Mouse (Mus musculus) myocyte (in vitro differentiated cells): Measurements from ENCODE around the gene Hcrtr1. TPM values are rescaled to one million over a fixed set of nuclear protein-coding genes. Genes with fewer than 3 reads are reported as not detected.

Experiments
- H3K27me3 ChIP-seq: one replicate; pipeline ENCODE4 v1.6.1; 2011; ENCODE audit not compliant: control insufficient read depth, insufficient read depth, insufficient read length
- H3K36me3 ChIP-seq: one replicate; pipeline ENCODE4 v1.6.1; 2011; ENCODE audit not compliant: control insufficient read depth, insufficient read depth
- H3K4me2 ChIP-seq: one replicate; pipeline ENCODE4 v1.6.1; 2011; ENCODE audit warnings: low read depth, control low read depth
- H3K4me3 ChIP-seq: one replicate; pipeline ENCODE4 v1.5.1; 2011; ENCODE audit warnings: mild to moderate bottlenecking, control low read depth, moderate library complexity
- H3K79me2 ChIP-seq: one replicate; pipeline ENCODE4 v1.6.1; 2011; ENCODE audit not compliant: control insufficient read depth, insufficient read depth
- H3ac ChIP-seq: one replicate; pipeline ENCODE4 v1.6.1; 2011; ENCODE audit not compliant: control insufficient read depth, insufficient read length
- CEBPB ChIP-seq: IDR thresholded peaks from 2 replicates; pipeline ENCODE4 v1.6.1; 2011; ENCODE audit warnings: mild to moderate bottlenecking, moderate library complexity; ENCODE audit not compliant: poor library complexity, insufficient read depth, severe bottlenecking
- E2F4 ChIP-seq: IDR thresholded peaks from one replicate; pipeline ENCODE4 v1.6.1; 2011; ENCODE audit warnings: mild to moderate bottlenecking, control low read depth, moderate library complexity; ENCODE audit not compliant: insufficient read depth
- MAX ChIP-seq: IDR thresholded peaks from one replicate; pipeline ENCODE4 v1.6.1; 2011; ENCODE audit warnings: low read depth, mild to moderate bottlenecking, control low read depth
- MYOD1 ChIP-seq, 3 experiments: IDR thresholded peaks; one replicate each; pipeline ENCODE4 v1.6.1; 2011; ENCODE audit warnings: control low read depth in 2 of 3, low read depth in 2 of 3, mild to moderate bottlenecking in 2 of 3, moderate library complexity in 1 of 3; ENCODE audit not compliant: insufficient read length in 2 of 3, control insufficient read depth in 1 of 3
- MYOG ChIP-seq, 3 experiments: IDR thresholded peaks; one replicate each; pipeline ENCODE4 v1.6.1; 2011; ENCODE audit warnings: control low read depth in 2 of 3, low read depth in 2 of 3, mild to moderate bottlenecking in 2 of 3; ENCODE audit not compliant: insufficient read length in 2 of 3, control insufficient read depth in 1 of 3, insufficient read depth in 1 of 3
- POLR2A ChIP-seq: IDR thresholded peaks from one replicate; pipeline ENCODE4 v1.6.1; 2011; ENCODE audit warnings: low read depth, mild to moderate bottlenecking, control low read depth, moderate library complexity; ENCODE audit not compliant: insufficient read length
- POLR2AphosphoS2 ChIP-seq: IDR thresholded peaks from one replicate; pipeline ENCODE4 v1.6.1; 2011; ENCODE audit warnings: low read depth, control low read depth; ENCODE audit not compliant: insufficient read length
- REST ChIP-seq: IDR thresholded peaks from one replicate; pipeline ENCODE4 v1.6.1; 2011; ENCODE audit warnings: mild to moderate bottlenecking, control low read depth, moderate library complexity; ENCODE audit not compliant: insufficient read depth, insufficient read length
- SRF ChIP-seq: IDR thresholded peaks from one replicate; pipeline ENCODE4 v1.6.1; 2011; ENCODE audit warnings: low read depth; ENCODE audit not compliant: control insufficient read depth, insufficient read length
- TCF12 ChIP-seq: IDR thresholded peaks from one replicate; pipeline ENCODE4 v1.6.1; 2011; ENCODE audit warnings: mild to moderate bottlenecking, control low read depth; ENCODE audit not compliant: poor library complexity, insufficient read depth, severe bottlenecking
- TCF3 ChIP-seq: IDR thresholded peaks from one replicate; pipeline ENCODE4 v1.6.1; 2011; ENCODE audit warnings: low read depth, control low read depth; ENCODE audit not compliant: insufficient read length
- USF1 ChIP-seq: IDR thresholded peaks from one replicate; pipeline ENCODE4 v1.6.1; 2011; ENCODE audit warnings: low read depth, mild to moderate bottlenecking, control low read depth, moderate library complexity
- polyA plus RNA-seq: library from polyadenylated mRNA; unstranded; fragments of >200 nt; fragmentation: generic; extraction: Trizol; gene quantifications from one replicate; pipeline ENCODE4 v1.2.1, GENCODE M21; 2012; ENCODE audit warnings: missing spikeins

Hcrtr1 gene
- polyA plus RNA-seq, 1 experiment: not detected

DNA sequence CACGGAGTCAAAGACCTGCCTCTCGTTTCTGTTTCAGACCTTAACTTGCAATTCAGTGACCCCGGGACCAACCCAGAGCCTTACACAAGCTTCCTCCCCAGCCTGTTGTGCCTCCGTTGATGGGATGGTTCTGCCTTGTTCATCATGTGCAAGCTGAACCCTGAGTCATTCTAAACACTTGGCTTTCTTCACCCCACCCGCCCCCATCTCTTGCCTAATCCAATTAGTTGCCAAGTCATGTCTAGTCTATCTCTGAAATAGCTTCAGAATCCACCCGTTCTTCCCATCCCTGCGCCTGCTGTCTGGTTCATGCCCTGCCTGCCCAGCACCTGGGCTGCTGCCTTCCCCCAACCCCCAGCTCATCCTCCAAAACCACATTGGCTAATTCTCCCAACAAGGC, 26.9 kb downstream of the Hcrtr1 start:
- no peak overlapping the region for H3K4me3 ChIP-seq
- TF ChIP-seq MYOD1 (IDR thresholded peaks at IDR 0.05; ENCODE audit: control insufficient read depth in 1 of 3, insufficient read length in 2 of 3, low read depth in 2 of 3) (peak in 1 of 3 experiments; percentile 50), CEBPB (peak; percentile 88), MAX (no peak)
- H3ac ChIP-seq: no peak overlapping the region
- no peaks in the 10 kb centered on the region for H3K36me3 ChIP-seq
- H3K4me2 ChIP-seq: peak overlapping the region; percentile 42
- peaks cover 31% of the 10 kb centered on the region for H3K79me2 ChIP-seq
- H3K27me3 ChIP-seq: no peaks in the 10 kb centered on the region

DNA sequence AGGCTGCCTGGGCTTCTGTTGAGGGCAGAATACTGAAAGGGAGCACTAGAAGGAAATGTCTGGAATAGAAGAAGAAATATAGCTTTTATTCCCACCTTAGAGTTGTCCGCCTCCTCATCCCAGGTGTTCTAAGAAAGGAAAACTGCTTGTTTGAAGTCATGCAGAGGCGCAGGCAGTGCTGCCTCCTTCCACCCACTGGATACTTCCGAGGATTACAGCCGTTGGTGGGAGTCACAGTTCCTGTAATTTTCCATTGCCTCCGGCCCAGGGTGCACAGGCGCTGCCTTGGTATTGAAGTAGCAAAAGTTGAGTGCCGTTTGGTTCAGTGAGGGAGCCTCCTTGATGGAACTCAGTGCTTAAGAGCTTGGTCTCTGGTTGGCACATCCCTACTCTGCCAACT, 29.1 kb downstream of the Hcrtr1 start:
- Histone ChIP-seq H3K4me2 (no peak overlapping the region), H3K27me3 (no peaks in the 10 kb centered on the region), H3ac (no peak overlapping the region), H3K79me2 (peaks cover 31% of the 10 kb centered on the region), H3K4me3 (no peak overlapping the region), H3K36me3 (no peaks in the 10 kb centered on the region)
- no peak for TF ChIP-seq E2F4

DNA sequence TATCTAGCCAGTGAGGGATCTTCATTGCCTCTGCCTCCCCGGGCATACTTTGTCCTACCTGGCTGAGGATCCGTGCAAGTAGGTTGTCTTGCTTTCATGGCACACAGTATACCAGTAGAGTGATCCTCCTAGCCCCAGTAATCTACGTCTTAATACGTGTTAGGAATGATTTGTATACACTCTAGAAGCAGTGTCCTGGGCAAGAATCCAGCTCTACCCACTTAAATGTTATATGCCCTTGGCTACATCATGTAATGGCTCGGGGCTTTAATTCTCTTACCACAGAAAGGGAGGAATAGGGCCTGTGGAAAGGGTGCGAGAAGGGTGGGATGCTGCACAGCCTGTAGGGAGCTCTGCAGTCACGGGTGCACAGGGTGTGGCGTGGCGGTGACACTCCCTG, 29.5 kb downstream of the Hcrtr1 start:
- Histone ChIP-seq H3K36me3 (no peaks in the 10 kb centered on the region), H3K79me2 (peaks cover 31% of the 10 kb centered on the region), H3K4me3 (no peak overlapping the region), H3ac (no peak overlapping the region), H3K4me2 (peak overlapping the region; percentile 97), H3K27me3 (no peaks in the 10 kb centered on the region)
- TF ChIP-seq TCF12: no peak
- no peak for TF ChIP-seq MAX
- no peak for TF ChIP-seq SRF
- no peak for TF ChIP-seq USF1
- TF ChIP-seq MYOD1 (IDR thresholded peaks at IDR 0.05; ENCODE audit: control insufficient read depth in 1 of 3, insufficient read length in 2 of 3, low read depth in 2 of 3): no peak
- no peak for TF ChIP-seq MYOG (IDR thresholded peaks at IDR 0.05; ENCODE audit: control insufficient read depth in 1 of 3, insufficient read depth in 1 of 3, insufficient read length in 2 of 3, low read depth in 2 of 3)
- TF ChIP-seq CEBPB: no peak
- TF ChIP-seq POLR2AphosphoS2: no peak
- TF ChIP-seq POLR2A: no peak
- no peak for TF ChIP-seq REST
- TF ChIP-seq TCF3: no peak
- no peak for TF ChIP-seq E2F4

DNA sequence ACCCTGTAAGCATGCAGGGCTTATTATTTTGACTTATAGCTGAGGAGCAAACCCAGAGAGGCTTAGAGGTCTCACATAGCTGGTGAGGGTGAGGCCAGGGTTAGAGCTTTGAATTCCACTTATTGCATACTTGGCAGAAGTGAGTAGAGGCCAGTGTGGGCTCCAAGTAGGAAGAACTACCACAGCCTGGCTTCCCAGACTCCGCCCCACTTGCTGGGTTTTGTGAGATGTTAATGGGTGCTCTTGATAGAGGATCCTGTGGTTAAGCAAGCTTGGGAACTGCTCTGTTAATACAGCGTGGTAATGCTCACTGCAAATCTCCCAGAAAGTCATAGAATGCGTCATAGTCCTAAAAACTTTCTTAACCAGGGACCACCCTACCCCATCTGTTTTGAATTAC, 30.2 kb downstream of the Hcrtr1 start:
- peak overlapping the region; percentile 97 for H3K4me2 ChIP-seq
- H3K4me3 ChIP-seq: peak overlapping the region; percentile 79
- H3ac ChIP-seq: no peak overlapping the region
- TF ChIP-seq REST (no peak), MYOG (IDR thresholded peaks at IDR 0.05; ENCODE audit: control insufficient read depth in 1 of 3, insufficient read depth in 1 of 3, insufficient read length in 2 of 3, low read depth in 2 of 3) (no peak), USF1 (no peak), POLR2A (no peak), TCF3 (no peak), TCF12 (no peak), POLR2AphosphoS2 (no peak), MAX (no peak), E2F4 (no peak), CEBPB (no peak), SRF (no peak), MYOD1 (IDR thresholded peaks at IDR 0.05; ENCODE audit: control insufficient read depth in 1 of 3, insufficient read length in 2 of 3, low read depth in 2 of 3) (no peak)
- peaks cover 31% of the 10 kb centered on the region for H3K79me2 ChIP-seq
- no peaks in the 10 kb centered on the region for H3K36me3 ChIP-seq
- no peaks in the 10 kb centered on the region for H3K27me3 ChIP-seq

DNA sequence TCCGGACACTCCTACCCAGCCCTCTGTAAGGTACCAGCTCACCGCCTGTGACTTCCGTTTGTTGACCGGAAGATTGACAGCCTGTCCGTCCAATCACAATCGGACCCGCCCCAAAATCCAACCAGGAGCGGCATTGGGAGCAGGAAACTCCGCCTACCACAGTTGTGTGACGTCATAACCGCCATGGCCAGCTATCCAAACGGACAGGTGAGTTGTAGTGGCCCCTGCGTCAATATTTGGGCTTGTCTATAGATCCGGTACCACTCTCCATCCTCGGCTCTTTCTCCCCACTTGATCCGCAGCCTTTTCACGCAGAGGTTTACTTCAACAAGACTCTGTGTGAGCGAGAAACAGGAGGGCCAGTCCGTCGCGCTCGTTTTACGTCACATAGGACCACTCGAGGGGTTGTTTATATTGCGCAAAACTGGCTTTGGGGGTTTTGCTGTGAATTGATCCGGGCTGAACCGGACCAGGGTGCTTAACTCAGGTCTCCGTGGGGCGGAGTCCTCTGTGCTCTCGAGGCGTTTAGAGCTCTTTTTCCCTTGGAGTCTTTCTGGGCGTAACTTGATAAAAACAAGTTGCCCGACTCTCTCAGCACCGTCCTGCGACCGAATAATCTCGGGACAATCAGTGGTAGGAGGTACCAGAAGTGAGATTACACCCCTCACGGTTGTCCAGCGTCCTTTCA, 31.6 kb downstream of the Hcrtr1 start:
- TF ChIP-seq POLR2AphosphoS2 (peak; percentile 34), MYOG (IDR thresholded peaks at IDR 0.05; ENCODE audit: control insufficient read depth in 1 of 3, insufficient read depth in 1 of 3, insufficient read length in 2 of 3, low read depth in 2 of 3) (no peak), CEBPB (peak; percentile 82), E2F4 (no peak), POLR2A (peak; percentile 59), TCF3 (no peak), MAX (no peak), SRF (peak; percentile 59), REST (no peak), TCF12 (no peak), MYOD1 (IDR thresholded peaks at IDR 0.05; ENCODE audit: control insufficient read depth in 1 of 3, insufficient read length in 2 of 3, low read depth in 2 of 3) (peak in 1 of 3 experiments; percentile 11)
- Histone ChIP-seq H3ac (peak overlapping the region; percentile 12), H3K27me3 (no peaks in the 10 kb centered on the region), H3K79me2 (peaks cover 31% of the 10 kb centered on the region), H3K4me2 (peak overlapping the region; percentile 97), H3K4me3 (peak overlapping the region; percentile 79), H3K36me3 (no peaks in the 10 kb centered on the region)
